Mouse (Mus musculus): ENCODE data around the gene H2-Q2. TPM values are rescaled to one million over a fixed set of nuclear protein-coding genes. Genes with fewer than 3 reads are reported as not detected.
A peak's percentile ranks its signal among the peaks of the same experiment; 100 is the strongest.
"Not testable (repeated sequence)": the region's sequence is repeated elsewhere in the genome, so short reads cannot be mapped to it uniquely, and the experiment has no call there.

The H2-Q2 gene
- not detected in 2 replicates for polyA plus RNA-seq (2011; ENCODE audit: insufficient read depth, insufficient read length, low replicate concordance, missing spikeins)

DNA sequence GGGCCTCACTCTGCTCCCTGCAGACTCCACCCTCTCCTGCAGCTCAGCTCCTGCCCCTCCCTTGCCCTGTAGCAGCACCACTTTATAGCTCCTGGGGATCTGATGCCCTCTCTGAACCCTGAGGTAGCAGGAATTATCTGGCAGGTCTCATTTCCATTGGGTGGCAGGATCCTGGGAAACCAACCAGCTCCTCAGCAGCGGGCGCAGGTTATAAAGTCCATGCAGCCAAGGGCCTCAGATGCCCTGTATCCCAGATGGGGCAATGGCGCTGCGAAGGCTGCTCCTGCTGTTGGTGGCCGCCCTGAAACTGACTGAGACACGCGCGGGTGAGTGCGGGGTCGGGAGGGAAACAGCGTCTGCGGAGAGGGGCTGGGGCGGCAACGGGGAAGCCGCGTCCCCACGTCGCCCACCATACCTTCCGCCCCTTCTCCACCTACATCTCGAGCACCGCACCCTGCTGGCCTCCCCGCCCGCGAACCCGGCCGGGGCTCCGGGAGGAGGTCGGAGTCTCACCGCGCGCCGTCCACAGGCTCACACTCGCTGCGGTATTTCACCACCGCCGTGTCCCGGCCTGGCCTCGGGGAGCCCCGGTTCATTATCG is at the start of gene H2-Q2:
TSS of gene H2-Q2 (plus strand) at position 172 of the 601 bp plus-strand sequence.
- TF ChIP-seq POLR2A (IDR thresholded peaks at IDR 0.05; ENCODE audit: borderline replicate concordance, control insufficient read depth, low read depth, low read length) (no peak; the same call in 1 of the 2 replicates), CTCF (IDR thresholded peaks at IDR 0.05; ENCODE audit: control insufficient read depth, insufficient read depth, low read length) (no peak)
- WGBS, result 2% methylated on average over 40 of the region's 40 CpGs
- Histone ChIP-seq H3K27ac (ENCODE audit: control insufficient read depth, insufficient read depth, low read depth, low read length, poor library complexity) (no peak within 1 kb of the TSS), H3K4me1 (ENCODE audit: control insufficient read depth, insufficient read depth, low read length) (no peaks in the 10 kb centered on the region), H3K4me3 (replicated peaks; ENCODE audit: control insufficient read depth, low read depth, low read length) (peak within 1 kb of the TSS; percentile 40)

GRCm38 (mm10) chr17:35295796-35296195 is 46.2 kb upstream of the H2-Q2 start:
- not testable (repeated sequence) for H3K27ac ChIP-seq (ENCODE audit: control insufficient read depth, insufficient read depth, low read depth, low read length, poor library complexity); H3K4me1 ChIP-seq (ENCODE audit: control insufficient read depth, insufficient read depth, low read length); H3K4me3 ChIP-seq (replicated peaks; ENCODE audit: control insufficient read depth, low read depth, low read length)
- peak; percentile 63 for TF ChIP-seq CTCF (IDR thresholded peaks at IDR 0.05; ENCODE audit: control insufficient read depth, insufficient read depth, low read length)
- WGBS, result 2% methylated on average over 5 of the region's 5 CpGs

- H3K4me1 ChIP-seq (ENCODE audit: control insufficient read depth, insufficient read depth, low read length); H3K4me3 ChIP-seq (replicated peaks; ENCODE audit: control insufficient read depth, low read depth, low read length); H3K27ac ChIP-seq (ENCODE audit: control insufficient read depth, insufficient read depth, low read depth, low read length, poor library complexity): not testable (repeated sequence)
- TF ChIP-seq CTCF (IDR thresholded peaks at IDR 0.05; ENCODE audit: control insufficient read depth, insufficient read depth, low read length), result peak; percentile 23; the same call in 1 of the 2 replicates
- WGBS, result 80% methylated on average over 7 of the region's 7 CpGs
Observed at GRCm38 (mm10) chr17:35300261-35300945, 41.6 kb upstream of the H2-Q2 start.

GRCm38 (mm10) chr17:35301645-35302258 is 40.3 kb upstream of the H2-Q2 start:
- WGBS, result 10% methylated on average over 13 of the region's 13 CpGs
- Histone ChIP-seq H3K27ac (ENCODE audit: control insufficient read depth, insufficient read depth, low read depth, low read length, poor library complexity) (no peak overlapping the region), H3K4me3 (replicated peaks; ENCODE audit: control insufficient read depth, low read depth, low read length) (peak overlapping the region; percentile 29)

GRCm38 (mm10) chr17:35303271-35303670 is 38.8 kb upstream of the H2-Q2 start:
- Histone ChIP-seq H3K4me3 (replicated peaks; ENCODE audit: control insufficient read depth, low read depth, low read length) (no peak overlapping the region), H3K4me1 (ENCODE audit: control insufficient read depth, insufficient read depth, low read length) (no peaks in the 10 kb centered on the region; the same call in 1 of the 2 replicates), H3K27ac (ENCODE audit: control insufficient read depth, insufficient read depth, low read depth, low read length, poor library complexity) (no peak overlapping the region)
- 52% methylated on average over 2 of the region's 2 CpGs for WGBS
- TF ChIP-seq POLR2A (IDR thresholded peaks at IDR 0.05; ENCODE audit: borderline replicate concordance, control insufficient read depth, low read depth, low read length) (no peak), CTCF (IDR thresholded peaks at IDR 0.05; ENCODE audit: control insufficient read depth, insufficient read depth, low read length) (no peak)

More at GRCm38 (mm10) chr17:35301645-35302258, 40.3 kb upstream of the H2-Q2 start:
- TF ChIP-seq POLR2A (IDR thresholded peaks at IDR 0.05; ENCODE audit: borderline replicate concordance, control insufficient read depth, low read depth, low read length), result no peak
- peak; percentile 91 for TF ChIP-seq CTCF (IDR thresholded peaks at IDR 0.05; ENCODE audit: control insufficient read depth, insufficient read depth, low read length)
- no peaks in the 10 kb centered on the region; the same call in 1 of the 2 replicates for H3K4me1 ChIP-seq (ENCODE audit: control insufficient read depth, insufficient read depth, low read length)

DNA sequence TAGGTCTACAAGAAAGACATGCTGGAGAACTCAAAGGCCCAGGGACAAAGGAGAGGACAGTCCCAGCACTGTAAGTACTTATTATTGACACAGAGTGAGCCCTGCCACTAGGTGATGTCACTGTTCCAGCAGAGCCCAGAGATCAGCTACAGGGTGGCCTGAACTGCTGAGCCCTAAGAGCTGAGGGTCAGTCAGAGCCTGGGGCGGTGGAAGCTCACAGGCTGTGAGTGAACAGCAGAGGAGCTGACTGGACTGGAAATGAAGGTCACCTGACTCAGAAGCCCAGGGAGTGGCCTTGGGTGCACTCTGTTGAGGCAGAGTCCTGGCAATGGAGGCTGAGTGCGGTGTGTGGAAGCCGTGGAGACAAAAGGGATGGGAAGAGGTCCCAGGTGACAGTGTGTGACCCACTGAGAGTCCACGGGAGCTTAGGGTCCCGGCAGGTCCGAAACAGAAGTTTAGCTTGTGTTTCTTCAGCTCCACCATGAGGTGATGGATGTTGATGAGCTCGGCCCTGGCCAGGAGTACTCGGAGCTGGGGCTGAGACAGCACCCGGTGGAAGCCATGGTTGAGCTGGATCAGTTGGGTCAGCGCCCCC is 38.2 kb upstream of the H2-Q2 start:
- WGBS, result 83% methylated on average over 10 of the region's 10 CpGs
- Histone ChIP-seq H3K4me1 (ENCODE audit: control insufficient read depth, insufficient read depth, low read length) (no peaks in the 10 kb centered on the region; the same call in 1 of the 2 replicates), H3K4me3 (replicated peaks; ENCODE audit: control insufficient read depth, low read depth, low read length) (no peak overlapping the region), H3K27ac (ENCODE audit: control insufficient read depth, insufficient read depth, low read depth, low read length, poor library complexity) (no peak overlapping the region)
- TF ChIP-seq POLR2A (IDR thresholded peaks at IDR 0.05; ENCODE audit: borderline replicate concordance, control insufficient read depth, low read depth, low read length) (no peak), CTCF (IDR thresholded peaks at IDR 0.05; ENCODE audit: control insufficient read depth, insufficient read depth, low read length) (no peak)

DNA sequence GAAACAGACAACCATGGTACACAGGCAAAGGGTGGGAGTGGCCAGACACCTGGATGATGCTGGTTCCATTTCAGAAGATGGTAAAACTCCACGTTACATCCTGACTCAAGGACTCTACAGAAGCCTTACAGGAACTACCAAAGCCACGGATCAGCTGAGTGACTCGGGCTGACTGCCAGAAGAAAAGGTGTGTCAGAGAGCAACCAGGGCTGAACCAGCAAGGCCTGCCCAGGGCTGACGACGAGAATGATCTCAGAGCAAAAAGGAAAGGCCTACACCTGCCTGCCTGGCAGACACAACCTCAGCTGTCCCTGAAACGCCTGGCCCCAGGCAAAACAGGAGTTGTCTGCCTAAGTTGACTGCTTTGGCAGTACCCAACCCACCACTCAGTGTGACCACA is 37.6 kb upstream of the H2-Q2 start:
- Histone ChIP-seq H3K4me1 (ENCODE audit: control insufficient read depth, insufficient read depth, low read length) (no peaks in the 10 kb centered on the region; the same call in 1 of the 2 replicates), H3K4me3 (replicated peaks; ENCODE audit: control insufficient read depth, low read depth, low read length) (no peak overlapping the region), H3K27ac (ENCODE audit: control insufficient read depth, insufficient read depth, low read depth, low read length, poor library complexity) (no peak overlapping the region)
- WGBS, result 20% methylated on average over 6 of the region's 6 CpGs
- TF ChIP-seq CTCF (IDR thresholded peaks at IDR 0.05; ENCODE audit: control insufficient read depth, insufficient read depth, low read length) (no peak), POLR2A (IDR thresholded peaks at IDR 0.05; ENCODE audit: borderline replicate concordance, control insufficient read depth, low read depth, low read length) (no peak)

GRCm38 (mm10) chr17:35304921-35305320 is 37.1 kb upstream of the H2-Q2 start:
- WGBS, result 82% methylated on average over 8 of the region's 8 CpGs
- not testable (repeated sequence) for H3K27ac ChIP-seq (ENCODE audit: control insufficient read depth, insufficient read depth, low read depth, low read length, poor library complexity); H3K4me3 ChIP-seq (replicated peaks; ENCODE audit: control insufficient read depth, low read depth, low read length); H3K4me1 ChIP-seq (ENCODE audit: control insufficient read depth, insufficient read depth, low read length)

Measured in bone marrow, adult 2 months (tissue).